Mouse (Mus musculus) lung, postnatal 25 days (tissue): ENCODE data around the gene Nid2.

Source experiments
- DNase-seq: peaks from one replicate; pipeline ENCODE4 v3.0.0; 2022; ENCODE audit warnings: low spot score

The Nid2 gene

DNA sequence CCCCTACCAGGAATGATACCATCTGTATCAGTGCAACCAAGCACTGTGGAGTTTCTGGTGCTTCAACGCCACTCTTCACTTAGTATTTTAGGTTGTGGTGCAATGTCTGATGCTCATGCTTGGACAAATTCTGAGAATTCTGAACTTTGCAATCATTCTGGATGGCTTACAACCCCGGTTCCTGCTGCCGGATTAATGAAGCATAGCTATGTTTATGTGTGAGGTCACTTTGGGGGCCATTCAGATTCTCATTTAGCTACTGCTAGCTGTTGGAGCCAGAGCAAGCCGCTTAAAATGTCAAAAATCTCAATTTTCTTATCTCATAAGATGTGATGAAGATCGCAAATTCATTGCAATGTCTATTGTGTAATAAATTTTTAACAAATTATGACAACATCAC lies 6.2 kb upstream of the Nid2 start:
- no peak for DNase-seq

GRCm38 (mm10) chr14:19746232-19746631 lies 4.8 kb upstream of the Nid2 start:
- DNase-seq = no peak

DNA sequence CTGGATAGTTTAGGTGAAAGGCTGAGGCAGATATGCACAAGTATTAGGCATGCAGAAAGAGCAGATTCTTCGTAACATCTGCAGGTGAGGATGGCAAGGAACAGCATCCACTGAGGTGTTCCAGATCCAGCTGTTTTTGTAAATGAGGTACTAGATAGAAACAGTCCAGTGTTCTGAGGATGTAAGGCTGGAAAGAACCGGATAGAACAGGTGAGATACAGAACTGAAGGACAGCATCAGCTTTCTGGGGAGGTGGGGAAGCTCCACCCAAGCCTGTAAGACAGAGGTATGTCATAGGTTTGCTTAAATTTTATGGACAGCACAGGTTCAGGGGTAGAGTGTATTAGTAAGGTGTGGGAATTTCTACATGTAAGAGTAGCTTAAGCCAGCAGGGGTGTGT lies 4.3 kb upstream of the Nid2 start:
- DNase-seq = no peak

DNA sequence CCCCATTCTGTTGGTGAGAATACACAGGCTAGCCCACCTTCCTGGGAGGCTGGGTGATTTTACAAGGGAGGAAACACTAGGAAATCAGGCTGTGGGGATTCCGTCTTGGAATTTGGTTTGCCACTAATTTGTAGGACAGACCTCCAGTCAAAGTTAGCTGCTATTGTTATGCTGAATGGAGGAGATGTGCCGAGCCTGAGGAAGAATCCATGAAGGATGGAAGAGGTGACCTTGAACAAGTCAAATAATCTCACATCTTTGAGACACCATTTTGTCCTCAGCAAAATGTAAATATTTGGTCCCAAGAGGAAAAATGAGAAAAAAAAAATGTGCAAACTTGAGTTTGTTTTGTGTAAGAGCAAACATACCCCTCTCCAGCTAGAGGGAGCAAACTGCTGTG lies 1.3 kb upstream of the Nid2 start:
- no peak for DNase-seq

GRCm38 (mm10) chr14:19750411-19751024 lies 547 bp upstream of the Nid2 start:
- DNase-seq = no peak

DNA sequence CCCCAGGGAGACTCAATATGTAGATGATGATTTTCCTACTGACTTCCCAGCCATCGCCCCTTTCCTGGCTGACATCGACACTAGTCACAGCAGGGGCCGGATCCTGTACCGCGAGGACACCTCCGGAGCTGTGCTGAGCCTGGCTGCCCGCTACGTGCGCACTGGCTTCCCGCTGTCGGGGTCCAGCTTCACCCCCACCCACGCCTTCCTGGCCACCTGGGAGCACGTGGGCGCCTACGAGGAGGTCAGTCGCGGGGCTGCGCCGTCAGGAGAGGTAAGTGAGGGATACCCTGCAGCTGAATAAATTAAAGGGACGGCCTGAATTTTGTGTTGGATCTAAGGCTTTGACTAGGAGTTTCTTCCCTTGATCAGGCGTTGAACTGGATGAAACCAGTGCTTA lies 1.2 kb downstream of the Nid2 start:
- no peak for DNase-seq

GRCm38 (mm10) chr14:19759277-19760193 lies 8.5 kb downstream of the Nid2 start:
- peak; percentile 60 for DNase-seq

DNA sequence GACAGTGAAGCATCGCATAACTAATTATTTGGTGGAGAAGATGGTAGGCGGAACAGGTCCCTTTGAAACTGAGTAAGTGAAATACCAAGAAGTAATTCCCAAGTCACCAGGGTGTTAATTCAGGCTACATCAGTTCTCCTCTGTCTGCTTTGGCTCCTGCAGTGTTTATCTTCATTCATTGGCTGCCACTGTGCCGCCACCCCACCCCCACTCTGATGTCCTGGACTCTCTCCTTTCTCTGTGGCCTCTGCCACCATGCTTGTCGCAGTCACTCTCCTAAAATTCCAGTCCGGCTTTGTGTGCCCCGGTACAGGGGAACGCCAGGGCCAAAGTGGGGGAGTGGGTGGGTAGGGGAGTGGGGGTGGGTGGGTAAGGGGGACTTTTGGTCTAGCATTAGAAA lies 9.7 kb downstream of the Nid2 start:
- DNase-seq = no peak

- no peak for DNase-seq
Measured at GRCm38 (mm10) chr14:19762014-19762413, 10.9 kb downstream of the Nid2 start.

GRCm38 (mm10) chr14:19763527-19763926 lies 12.5 kb downstream of the Nid2 start:
- DNase-seq = no peak

DNA sequence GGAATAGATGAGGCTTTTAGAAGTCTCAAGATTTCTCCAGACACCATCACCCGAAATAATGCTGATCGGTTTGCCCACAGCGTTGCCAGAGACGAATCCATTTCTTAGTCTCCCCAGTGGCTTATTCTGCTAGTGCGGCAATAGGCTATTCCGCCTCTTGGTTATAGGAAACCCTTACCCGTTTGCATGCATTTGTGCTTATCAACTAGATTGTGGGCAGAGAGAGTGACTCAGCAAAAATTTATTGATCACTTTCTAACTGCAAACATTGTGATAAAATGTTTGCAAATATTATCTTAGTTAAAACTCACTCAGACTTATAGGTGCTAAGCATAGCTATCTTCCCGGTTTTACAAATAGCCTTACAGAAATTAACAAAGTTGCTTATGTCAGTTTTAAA lies 13.3 kb downstream of the Nid2 start:
- no peak for DNase-seq

DNA sequence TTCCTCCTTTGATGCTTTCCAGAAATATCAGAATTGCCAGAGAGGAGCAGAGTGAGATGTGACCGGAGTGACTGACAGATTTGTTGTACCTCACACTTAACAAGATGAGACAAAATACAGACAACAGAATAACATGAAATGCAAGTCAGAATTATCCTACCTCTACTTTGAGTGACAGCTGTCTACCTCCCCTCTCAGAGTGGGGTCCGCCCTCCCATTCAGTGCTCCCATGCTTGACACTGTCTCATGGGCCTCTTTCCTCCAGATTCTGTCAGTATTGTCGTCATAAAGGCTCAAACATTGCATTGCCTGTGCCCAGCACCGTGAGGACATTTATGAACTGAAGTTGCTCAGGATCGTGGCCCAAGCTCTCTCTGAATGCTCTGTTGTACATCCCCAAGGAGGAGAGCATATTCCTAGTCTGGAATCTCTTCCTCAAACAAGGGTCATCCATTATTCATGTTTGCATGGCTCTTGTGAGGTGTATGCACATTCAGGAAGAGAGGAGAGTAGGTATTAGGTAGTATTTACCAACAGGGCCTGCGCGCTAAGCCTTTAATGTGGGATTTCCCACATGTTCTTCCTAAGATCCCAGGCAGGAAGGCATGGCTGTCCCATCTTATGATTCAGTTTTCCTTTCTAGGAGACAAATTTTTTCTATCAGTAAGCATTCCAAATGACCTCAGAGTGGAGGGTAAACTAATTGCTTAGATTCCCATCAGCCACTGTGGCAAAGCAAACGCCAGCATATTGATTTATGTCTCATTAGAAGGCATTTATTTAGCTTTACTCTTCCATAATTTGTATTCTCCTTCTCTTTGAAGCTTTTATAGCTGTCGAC lies 14.7 kb downstream of the Nid2 start:
- no peak for DNase-seq

GRCm38 (mm10) chr14:19766380-19766649 lies 15.2 kb downstream of the Nid2 start:
- DNase-seq = no peak

DNA sequence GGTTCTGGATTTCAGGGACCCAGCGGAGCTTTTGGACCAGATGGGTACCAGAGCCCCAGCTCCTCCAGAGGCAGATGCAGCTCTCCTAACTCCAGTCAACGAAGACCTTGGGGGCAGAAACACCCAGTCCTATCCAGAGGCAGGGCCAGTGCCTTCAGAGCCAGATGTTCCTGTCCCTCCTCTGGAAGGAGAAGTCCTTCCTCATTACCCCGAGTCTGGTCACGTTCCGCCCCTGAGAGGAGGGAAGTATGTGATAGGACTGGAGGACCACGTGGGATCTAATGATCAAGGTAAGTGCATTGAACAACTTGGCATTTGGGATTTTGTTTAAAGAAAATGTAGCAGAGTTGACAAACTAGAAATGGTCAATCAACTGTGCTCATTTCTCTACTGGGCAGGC lies 17.6 kb downstream of the Nid2 start:
- DNase-seq = no peak

- peak; percentile 48 for DNase-seq
Measured at GRCm38 (mm10) chr14:19769441-19770200, 18.6 kb downstream of the Nid2 start.

DNA sequence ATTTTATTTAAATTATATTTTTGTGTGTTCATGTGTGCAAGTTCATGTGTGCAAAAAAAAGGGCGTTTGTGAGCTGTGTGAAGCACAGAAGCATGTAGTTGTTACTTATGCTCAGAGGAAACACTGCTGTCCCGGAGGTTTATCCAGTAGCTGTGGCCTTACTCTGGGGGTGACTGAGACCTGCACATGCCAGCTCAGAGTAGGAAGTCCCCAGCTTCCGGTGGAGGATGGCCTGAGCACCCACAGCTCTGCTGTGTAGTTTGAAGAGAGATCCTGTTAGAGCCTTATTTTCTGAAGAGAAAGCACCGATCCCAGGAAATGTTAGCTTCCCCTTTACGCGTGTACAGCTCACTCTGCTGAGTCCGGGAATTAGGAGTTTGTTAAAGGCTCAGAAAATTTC lies 20.1 kb downstream of the Nid2 start:
- no peak for DNase-seq

GRCm38 (mm10) chr14:19774036-19774628 lies 23.1 kb downstream of the Nid2 start:
- no peak for DNase-seq

GRCm38 (mm10) chr14:19775491-19775890 lies 24.4 kb downstream of the Nid2 start:
- no peak for DNase-seq

DNA sequence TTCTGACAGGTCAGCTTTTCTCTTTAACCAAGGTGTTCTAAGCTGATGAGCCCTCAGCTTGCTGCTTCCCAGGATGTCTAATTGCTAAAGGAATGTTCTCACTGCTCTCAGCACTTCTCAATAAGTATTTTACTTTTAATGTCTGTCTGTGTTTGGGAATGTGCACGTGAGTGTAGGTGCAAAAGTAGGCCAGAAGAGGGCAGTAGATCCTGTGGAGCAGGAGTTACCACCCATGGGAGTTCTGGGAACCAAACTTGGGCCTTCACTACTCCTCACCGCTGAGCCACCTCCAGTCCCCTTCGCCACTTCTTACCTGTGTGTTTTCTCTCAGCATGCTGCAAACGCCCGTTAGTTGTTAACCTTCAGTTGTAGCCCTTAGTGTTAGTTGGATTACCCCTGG lies 25.1 kb downstream of the Nid2 start:
- DNase-seq = no peak

- peak; percentile 38 for DNase-seq
Measured at GRCm38 (mm10) chr14:19776890-19777289, 25.8 kb downstream of the Nid2 start.

GRCm38 (mm10) chr14:19777365-19777764 lies 26.3 kb downstream of the Nid2 start:
- DNase-seq = no peak

- no peak for DNase-seq
Measured at GRCm38 (mm10) chr14:19777945-19778344, 26.9 kb downstream of the Nid2 start.
